Mouse (Mus musculus): Measurements from ENCODE around the gene Krba1.

DNA sequence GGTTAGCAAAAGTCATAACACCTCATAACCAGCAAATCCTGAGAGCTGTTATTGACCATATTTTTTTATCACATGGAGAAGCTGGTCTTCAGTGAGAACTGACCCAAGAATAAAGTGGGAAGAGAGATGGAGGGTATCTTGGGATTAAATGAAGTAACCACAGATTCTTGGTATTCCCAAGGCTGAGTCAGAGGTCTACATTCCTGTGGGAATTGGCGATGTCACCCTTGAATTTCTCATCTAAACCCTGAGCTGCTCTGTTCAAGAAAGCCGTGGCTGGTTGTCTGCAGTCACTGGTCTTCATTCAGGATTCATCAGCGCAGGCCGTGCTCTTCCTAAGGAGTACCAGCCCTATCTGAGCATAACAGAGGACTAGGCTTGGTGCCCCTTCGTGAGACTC, 31.6 kb downstream of the Krba1 start:
- TF ChIP-seq E2F4 (IDR thresholded peaks at IDR 0.05; ENCODE audit: insufficient read depth) (no peak), POLR2AphosphoS2 (IDR thresholded peaks at IDR 0.05; ENCODE audit: insufficient read length, low read depth) (no peak), SRF (IDR thresholded peaks at IDR 0.05; ENCODE audit: control insufficient read depth, insufficient read length, low read depth) (no peak), POLR2A (IDR thresholded peaks at IDR 0.05; ENCODE audit: insufficient read length, low read depth) (no peak), TCF12 (IDR thresholded peaks at IDR 0.05; ENCODE audit: insufficient read depth, poor library complexity, severe bottlenecking) (no peak), MYOD1 (IDR thresholded peaks at IDR 0.05; ENCODE audit: control insufficient read depth in 1 of 3, insufficient read length in 2 of 3, low read depth in 2 of 3) (no peak), REST (IDR thresholded peaks at IDR 0.05; ENCODE audit: insufficient read depth, insufficient read length) (no peak), MAX (IDR thresholded peaks at IDR 0.05; ENCODE audit: low read depth) (no peak), USF1 (IDR thresholded peaks at IDR 0.05; ENCODE audit: low read depth) (no peak), MYOG (IDR thresholded peaks at IDR 0.05; ENCODE audit: control insufficient read depth in 1 of 3, insufficient read depth in 1 of 3, insufficient read length in 2 of 3, low read depth in 2 of 3) (no peak), TCF3 (IDR thresholded peaks at IDR 0.05; ENCODE audit: insufficient read length, low read depth) (no peak)
